Mouse (Mus musculus): ENCODE results near the gene Il13ra2. TPM values are rescaled to one million over a fixed set of nuclear protein-coding genes. Genes with fewer than 3 reads are reported as not detected.
"Not testable (repeated sequence)": the region's sequence is repeated elsewhere in the genome, so short reads cannot be mapped to it uniquely, and the experiment has no call there.

Gene Il13ra2
- total RNA-seq (2015) (not detected in 2 replicates), total RNA-seq (2017) (not detected in 2 replicates)

DNA sequence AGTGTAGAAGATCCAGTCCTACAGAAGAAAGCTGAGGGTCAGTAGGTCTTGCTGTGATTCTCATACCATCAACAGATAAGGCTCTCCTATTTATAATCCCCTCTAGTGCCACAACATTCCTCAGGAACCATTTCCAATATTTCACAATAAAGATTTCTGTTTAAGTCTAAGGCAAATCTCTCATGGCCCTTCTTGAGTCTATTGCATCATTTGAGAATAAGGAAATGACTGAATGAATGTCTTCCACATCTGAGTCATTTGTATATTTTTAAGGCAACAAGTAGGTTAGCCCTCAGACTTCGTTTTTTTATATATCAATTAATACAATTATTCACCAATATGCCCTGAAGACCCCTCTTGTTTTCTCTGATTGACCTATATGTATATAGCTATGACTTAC, at the start of gene Il13ra2:
Il13ra2 (minus strand) TSS at position 64 of the 400 bp plus-strand sequence.
- no peak for ATAC-seq (ENCODE audit: poor library complexity, severe bottlenecking)

GRCm38 (mm10) chrX:147453610-147454009, 24.6 kb upstream of the Il13ra2 start, which contains the start of gene Vmn1r239-ps:
Gene Vmn1r239-ps (minus strand): TSS chrX:147453710.
- ATAC-seq (ENCODE audit: poor library complexity, severe bottlenecking) = not testable (repeated sequence)

GRCm38 (mm10) chrX:147443386-147443785, 14.4 kb upstream of the Il13ra2 start:
- no peak for ATAC-seq (ENCODE audit: poor library complexity, severe bottlenecking)

GRCm38 (mm10) chrX:147435400-147435799, 6.4 kb upstream of the Il13ra2 start:
- no peak for ATAC-seq (ENCODE audit: poor library complexity, severe bottlenecking)

DNA sequence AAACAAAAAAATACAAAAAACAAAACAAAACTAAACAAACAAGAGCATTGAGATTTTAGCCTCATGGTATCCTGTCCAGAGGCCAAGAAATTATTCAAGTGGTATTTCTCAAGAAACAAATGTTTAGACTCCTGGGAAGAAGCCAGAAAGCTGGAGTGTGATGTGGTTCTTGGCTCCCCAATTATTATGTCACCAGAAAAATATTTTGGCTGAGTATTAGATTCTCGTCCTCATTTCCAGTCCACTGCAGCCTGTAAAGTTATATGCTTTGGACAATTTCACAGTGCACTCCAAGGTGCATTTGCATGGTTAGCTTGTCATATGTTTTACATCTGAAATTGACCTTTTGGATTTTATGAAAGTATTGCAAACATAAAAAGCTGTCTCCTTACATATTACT, 761 bp upstream of the Il13ra2 start:
- no peak for ATAC-seq (ENCODE audit: poor library complexity, severe bottlenecking)

- no peak for ATAC-seq (ENCODE audit: poor library complexity, severe bottlenecking)
Measured at GRCm38 (mm10) chrX:147393446-147393845, 35.5 kb downstream of the Il13ra2 start.

DNA sequence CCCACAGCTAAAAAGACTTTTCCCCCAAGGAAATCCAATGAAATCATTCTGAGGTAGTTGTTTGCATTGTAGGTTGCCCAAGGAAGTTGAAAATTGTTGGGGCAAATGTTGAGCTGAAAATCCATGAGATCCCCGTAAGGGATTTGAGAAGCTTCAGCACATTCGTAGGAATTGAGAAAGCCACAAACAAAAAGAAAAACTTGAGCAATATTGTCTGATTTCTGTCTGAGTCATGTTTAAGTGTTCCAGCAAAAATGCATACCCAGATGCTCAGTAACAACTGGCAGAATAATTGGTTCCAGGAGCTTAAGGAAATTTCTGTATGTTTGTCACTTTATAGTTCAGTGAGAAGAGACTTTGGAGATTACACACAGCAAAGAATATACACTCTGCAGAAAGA, 79.8 kb downstream of the Il13ra2 start:
- no peak for ATAC-seq (ENCODE audit: poor library complexity, severe bottlenecking)

Other genes starting within 250 kb of the Il13ra2 start
- not detected in 2 replicates for gene Vmn1r239-ps, start 24.5 kb upstream of the Il13ra2 start, total RNA-seq (2015)
- not detected in 2 replicates for gene Vmn1r239-ps, start 24.5 kb upstream of the Il13ra2 start, total RNA-seq (2017)
- 0.09 and 0.47 TPM in 2 replicates for gene Lrch2, start 124.9 kb upstream of the Il13ra2 start, total RNA-seq (2015)
- not detected in 2 replicates for gene Lrch2, start 124.9 kb upstream of the Il13ra2 start, total RNA-seq (2017)

All from megakaryocyte, adult 5-6 weeks (primary cell).